Mouse (Mus musculus) layer of hippocampus, postnatal 14 days (tissue): ENCODE measurements around the gene Nuak2. TPM values are rescaled to one million over a fixed set of nuclear protein-coding genes. Genes with fewer than 3 reads are reported as not detected.

Experiments used
- DNase-seq, 2 experiments: peaks; one replicate each; pipeline ENCODE4 v3.0.0; 2021 to 2022; ENCODE audit warnings: low spot score in 2 of 2, mixed read lengths in 1 of 2
- total RNA-seq, 2 experiments: library from RNA; stranded (reverse); gene quantifications; 2 replicates each; pipeline ENCODE4 v1.2.3; 2021

Nuak2 gene
- total RNA-seq, 2 experiments from 2014 or later: 1.7 to 2.8 TPM

DNA sequence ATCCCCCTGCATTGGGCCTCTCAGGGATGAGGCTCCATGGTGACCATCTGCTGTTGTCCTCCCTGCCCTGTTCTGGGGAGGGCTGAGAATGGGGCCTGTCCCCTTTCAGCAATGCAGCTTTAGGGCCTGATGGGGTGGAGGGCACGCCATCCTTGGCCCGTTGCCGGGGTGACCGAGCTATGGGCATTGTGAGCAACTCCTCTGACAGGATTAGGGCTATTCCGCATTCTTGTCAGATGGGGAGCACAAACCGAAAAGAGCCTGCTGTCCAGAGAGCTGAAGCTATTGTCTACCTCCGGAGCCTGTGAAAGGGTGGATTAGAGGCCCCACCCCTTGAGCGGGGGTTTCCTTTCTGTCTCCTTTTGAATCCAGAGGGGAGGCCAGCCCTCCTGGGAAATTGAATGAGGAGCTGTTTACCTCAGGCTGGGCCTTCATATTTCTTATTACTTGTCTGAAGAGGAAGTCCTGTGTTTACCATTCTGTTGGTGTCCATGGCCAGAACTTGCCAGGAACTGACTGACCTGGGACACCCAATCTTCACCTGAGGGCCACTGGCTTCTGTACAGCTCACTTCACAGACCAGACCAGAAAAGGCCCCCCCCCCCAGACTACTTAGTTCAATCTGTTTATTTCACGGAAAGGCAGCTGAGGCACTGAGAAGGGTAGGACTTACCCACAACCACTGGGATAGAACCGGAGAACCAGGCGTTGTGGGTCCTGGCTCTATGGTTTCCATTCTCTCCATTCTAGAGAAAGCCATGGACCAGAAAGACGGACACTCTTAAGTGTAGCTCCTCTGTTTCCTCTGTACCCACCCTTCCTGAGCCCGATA, 7.0 kb downstream of the Nuak2 start:
- peak in 1 of 2 experiments; percentile 46 for DNase-seq

DNA sequence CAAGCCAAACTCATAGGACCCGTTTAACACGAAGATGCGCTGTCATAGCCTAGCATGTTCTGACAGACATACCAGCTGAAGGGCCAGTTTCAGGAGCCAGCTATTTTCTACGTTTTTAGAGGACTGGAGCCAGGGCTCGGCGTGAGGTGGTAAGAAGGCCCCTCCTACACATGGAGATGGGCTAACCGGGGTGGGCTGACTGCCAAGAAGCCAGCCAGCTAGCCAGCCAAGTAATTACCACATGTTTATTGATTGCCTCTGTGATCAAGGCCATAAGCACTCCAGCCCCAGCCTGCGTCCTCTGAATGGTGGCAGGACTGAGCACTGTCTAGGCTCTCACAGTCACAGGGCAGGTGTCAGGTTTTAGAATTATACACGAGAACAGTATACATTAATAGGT, 10.9 kb downstream of the Nuak2 start:
- no peak for DNase-seq

DNA sequence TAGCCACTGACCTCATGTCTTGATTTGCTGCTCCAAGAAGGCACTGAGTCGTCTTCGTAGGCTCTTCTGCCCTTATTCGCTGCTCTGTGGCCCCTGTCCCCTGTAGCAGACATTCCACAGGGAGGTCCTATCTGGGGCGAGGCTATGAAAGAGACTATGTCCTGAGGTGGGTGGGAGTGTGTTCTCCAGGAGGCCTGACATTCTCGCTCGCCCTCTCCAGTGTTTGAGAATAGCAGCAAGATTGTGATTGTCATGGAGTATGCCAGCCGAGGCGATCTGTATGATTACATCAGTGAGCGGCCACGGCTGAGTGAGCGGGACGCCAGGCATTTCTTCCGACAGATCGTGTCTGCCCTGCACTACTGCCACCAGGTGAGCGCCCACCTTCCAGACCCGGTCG, 11.6 kb downstream of the Nuak2 start:
- DNase-seq: no peak

DNA sequence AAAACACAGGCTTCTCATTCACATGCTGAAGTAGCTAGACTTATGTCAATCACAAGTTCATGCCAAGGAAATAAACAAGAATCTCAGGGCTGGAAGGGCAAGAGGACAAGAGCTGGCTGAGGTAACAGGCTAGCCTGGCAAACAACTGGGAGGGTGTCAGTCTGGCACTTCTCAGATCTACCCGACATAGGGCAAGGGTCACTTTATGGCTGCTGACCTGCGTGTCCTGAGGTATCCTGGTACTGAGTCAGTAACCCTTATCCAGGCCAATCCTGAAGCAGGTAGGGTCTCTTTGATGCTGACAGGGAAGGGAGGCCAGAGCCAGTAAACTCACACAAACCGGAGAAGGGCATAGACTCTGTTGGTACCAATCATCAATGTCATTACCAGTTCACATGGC, 12.6 kb downstream of the Nuak2 start:
- DNase-seq: no peak

DNA sequence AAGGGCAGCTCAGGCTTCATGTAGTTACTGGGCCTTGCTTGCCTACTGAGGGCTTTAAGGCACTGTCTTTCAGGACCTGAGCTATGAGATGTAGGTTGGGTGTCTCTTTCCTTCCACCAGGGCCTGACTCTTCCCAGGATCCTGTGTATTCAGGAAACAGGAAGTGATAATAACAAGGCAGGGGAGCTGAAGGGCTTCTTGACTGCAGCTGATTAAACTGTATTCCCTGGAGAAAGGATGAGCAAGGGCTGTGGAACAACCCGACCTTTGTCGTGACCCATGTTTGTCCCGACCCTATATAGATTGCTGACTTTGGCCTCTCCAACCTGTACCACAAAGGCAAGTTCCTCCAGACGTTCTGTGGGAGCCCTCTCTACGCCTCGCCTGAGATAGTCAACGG, 13.7 kb downstream of the Nuak2 start:
- DNase-seq: no peak

DNA sequence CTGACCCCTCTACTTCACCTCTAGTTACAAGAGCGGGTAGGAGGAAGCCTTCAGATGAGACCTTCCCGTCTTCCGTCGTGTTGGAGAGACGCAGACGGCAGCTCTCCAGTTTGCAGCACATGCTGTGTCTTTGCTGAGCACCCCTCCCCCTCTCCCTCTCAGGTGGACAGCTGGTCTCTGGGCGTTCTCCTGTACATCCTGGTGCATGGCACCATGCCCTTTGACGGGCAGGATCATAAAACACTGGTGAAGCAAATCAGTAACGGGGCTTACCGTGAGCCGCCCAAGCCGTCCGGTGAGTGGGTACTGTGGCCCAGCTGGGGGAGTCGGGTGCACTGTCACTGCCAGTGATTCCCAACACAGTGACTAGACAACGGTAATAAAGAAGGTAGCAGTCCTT, 14.5 kb downstream of the Nuak2 start:
- no peak for DNase-seq

DNA sequence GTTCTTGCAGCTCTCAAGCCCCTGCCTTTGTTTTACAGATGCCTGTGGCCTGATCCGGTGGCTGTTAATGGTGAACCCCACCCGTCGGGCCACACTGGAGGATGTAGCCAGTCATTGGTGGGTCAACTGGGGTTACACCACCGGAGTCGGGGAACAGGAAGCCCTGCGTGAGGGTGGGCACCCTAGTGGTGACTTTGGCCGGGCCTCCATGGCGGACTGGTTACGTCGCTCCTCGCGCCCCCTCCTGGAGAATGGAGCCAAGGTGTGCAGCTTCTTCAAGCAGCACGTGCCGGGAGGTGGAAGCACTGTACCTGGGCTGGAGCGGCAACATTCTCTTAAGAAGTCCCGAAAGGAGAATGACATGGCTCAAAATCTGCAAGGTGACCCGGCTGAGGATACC, 15.4 kb downstream of the Nuak2 start:
- DNase-seq: no peak

DNA sequence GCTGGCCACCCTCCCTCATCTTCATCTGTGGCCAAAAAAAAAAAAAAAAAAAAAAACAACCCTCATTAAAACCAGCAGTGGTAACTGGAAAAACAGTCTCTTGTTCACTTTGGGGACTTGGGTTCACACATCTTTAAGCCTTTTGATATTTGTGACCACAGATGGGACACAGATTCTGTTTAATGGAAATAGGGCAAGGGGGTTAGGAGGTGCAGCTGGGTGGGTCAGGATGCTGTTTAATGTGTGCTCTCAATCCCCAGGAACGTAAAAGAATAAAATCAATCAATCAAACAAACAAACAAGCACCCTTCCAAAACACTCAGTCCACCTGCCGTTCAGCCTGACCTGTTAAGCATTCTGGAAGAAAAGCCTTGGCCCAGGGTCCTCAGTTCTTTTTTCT, 17.3 kb downstream of the Nuak2 start:
- no peak for DNase-seq

DNA sequence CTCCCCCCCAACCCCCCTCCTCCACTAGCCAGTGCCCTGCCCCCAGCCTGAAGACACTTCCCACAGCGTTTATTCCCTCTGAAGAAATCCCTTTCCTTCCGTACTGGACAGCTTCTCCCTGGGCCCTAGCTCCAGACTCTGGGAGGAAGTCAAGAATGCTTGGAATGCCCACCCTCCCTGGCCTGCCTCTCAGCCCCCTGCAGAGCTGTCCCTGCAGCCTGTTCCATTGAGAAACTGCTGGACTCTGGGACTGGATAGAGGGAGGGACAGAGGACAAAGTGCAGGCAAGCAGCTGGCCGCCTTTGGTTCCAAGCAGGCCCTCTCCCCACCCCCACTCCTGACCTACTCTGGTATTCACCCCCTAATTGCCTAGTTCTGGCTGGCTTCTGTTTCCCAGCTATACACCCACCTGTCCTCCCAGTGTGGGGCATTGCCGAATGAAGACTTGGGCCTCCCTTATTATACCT, 17.8 kb downstream of the Nuak2 start:
- no peak for DNase-seq

DNA sequence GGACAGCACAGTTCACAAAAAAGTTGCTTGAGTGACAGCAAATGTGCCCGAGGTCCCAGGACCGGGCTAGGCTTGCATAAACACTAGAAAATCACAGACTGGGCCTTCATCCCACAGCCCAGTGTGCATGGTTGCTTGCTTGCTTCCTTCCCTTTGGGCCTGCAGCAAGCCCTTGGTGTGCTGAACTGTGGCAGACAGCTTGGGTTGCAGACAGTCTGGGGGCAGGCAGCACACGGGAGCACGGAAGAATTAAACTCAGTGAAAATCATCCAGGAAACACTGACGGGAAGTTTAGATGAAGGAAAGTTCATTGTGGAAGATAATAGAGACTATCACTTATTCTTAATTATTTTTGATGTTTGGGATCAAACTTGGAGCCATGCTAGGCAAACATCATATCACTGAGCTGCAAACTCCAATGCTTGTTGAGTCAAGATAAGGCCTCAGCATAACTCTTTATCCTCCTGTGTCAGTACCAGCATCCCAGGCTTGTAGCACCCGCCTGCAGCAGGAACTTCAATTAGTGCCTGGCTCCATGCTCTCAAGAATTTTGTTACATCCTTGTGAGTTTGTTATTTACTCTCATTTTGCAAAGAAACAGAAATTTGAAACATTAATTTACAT, 18.4 kb downstream of the Nuak2 start:
- DNase-seq: no peak

DNA sequence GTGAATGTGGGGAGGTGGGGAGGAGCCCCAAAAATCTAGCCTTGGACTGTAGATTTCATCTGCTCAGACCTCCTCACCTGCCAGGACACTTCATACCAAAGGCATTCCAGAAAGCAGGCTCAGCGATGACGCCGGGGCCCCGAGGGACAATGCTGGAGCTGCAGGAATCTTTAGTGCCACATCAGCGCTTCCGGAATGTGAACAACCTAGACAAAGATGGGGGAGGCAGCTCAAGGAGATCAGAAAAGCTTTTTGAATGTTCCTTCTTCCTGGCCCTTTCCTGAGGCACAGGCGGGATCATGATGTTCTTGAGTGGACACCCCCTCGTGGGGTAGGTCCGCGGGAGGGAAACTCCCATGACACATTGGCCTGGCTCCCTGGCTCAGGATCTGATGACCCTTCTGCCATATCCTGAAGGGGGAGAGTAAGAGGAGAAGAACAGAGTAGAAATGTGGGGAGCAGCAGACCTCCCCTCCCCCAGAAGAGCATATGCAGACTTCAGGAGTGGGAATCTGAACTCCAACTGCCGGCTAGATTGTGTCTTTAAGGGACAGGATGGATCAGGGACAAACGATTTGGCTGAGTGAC, 19.5 kb downstream of the Nuak2 start:
- no peak for DNase-seq

DNA sequence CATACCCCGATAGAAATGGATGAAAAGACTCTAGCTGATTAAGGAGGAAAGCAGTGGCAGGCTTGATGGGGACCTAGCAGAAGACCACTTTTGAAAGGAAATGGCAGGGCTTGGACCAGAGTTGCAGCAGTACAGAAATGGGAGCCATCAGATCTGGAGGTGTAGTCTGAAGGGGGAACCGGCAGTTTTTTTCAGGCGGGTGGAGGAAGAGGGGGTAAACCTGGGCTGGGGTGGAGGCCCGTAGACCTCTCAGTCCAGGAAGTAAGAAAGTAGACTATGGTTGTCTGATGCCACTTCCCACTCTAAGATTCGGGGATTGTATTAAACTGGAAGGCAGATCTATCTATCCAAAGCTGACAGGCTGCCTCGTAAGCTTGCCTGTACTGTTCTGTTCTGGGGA, 21.0 kb downstream of the Nuak2 start:
- DNase-seq: no peak

DNA sequence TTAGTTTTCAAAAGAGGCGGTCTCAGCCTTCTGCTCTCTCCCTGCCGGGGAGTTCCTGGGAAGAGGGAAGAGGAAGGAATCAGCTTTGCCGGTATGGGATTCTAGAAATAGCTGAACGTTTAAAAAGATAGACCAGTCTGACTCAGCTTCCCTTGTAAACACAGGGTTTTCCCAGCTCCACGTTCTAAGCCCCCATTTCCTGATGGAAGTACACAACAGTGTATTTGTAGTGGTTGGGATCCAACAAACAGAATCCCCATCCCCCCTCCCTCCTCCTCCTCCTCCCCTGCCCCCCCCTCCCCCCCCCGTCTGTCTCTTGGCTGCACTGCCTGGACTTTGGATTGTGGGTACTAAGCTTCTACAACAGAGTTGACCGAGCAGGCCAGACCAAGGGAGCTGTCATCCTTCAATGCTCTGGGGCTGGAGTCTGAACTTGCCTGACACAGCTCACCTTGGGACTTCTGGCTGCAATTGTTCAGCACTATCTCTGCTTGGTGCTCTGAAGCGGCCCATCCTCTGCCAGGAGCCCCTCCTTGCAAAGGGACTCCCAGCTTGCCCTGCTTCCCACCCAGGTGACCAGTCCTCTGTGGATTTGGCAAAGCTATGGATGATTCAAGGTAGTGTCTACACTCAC, 22.2 kb downstream of the Nuak2 start:
- no peak for DNase-seq

DNA sequence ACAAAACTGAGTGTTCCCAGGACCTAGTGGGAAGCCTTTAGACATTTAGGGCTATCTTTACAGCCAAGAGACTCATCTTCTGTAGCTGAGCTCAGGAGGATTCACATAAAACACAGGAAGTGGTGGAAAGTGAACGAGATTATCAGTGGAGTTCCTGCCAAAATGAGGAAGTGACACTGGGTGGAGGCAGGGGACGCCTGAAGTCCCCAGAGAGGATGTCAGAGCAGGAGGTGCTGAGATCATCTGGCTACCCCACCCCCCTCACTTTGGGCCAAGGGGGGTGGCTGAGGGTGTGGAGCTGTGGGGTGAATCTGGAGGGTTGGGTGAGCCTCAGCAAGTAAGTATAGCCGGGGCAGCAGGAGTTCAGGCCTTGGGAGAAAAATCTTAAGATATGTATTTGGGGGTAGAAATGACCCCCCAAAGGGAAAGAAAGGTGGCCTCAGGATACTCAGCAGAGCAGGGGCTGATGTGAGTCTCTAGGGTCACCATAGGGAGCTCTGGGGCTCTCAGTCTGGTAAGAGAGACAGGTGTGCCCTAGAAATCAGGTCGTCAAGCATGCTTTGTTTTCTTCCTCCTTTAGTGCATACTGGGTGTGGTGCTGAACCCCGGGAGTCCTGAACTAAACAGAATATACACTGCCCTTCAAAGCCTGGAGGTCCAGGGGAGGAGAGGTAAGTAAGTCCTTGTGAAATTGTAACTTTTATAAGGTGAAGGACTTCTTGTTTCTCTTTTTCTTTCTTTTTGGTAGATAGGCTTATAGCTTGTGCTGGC, 26.0 kb downstream of the Nuak2 start:
- DNase-seq: no peak

DNA sequence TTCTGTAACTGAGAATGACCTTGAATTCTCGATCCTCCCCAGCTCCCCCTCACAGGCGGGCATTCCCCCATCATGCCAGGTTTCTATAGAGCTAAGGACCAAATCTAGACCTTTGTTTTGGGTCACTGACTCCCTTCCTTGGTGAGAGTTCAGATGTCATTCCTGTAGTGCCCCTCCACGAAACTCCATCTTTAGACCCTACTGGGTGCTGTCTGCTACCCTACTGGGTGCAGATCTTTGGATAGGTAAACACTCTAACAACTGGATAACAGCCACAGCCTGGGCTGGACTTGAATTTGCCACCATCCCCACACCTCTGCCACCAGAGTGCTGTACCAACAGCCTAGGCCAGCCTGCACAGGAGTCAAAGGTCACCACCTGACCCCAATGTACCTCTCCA, 26.6 kb downstream of the Nuak2 start:
- no peak for DNase-seq

DNA sequence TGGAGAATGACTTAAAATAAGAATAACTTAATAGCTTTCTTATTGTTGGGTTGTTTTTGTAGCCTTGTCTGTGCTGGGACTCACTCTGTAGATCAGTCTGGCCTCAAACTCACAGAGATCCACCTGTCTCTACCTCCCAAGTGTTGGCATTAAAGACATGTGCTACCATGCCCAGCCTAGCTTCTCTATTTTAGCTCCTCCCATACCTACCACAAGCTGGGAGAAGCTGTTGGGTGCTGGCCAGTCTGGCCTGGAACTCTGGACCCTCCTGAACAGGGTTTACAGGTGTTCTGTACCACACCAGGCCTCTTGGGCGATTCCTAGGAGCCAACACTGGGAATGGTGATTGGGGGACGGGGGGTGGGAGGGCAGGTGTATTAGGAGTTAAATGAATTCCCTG, 27.3 kb downstream of the Nuak2 start:
- DNase-seq: no peak

DNA sequence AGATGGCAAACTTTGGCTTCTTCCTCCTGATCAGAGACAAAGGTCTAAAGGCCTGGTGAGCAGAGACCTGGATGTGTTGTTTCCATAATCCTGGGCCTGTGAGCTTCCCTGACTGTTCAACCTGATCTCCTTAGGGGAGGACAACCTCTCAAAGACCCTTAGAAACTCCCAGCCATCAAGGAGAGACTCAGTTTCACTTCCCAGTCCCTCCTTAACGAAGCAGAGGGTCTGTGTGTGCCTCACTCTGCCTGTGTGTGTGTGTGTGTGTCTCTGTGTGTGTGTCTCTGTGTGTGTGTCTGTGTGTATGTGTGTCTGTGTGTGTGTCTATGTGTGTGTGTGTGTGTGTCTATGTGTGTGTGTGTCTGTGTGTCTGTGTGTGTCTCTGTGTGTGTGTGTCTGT, 27.7 kb downstream of the Nuak2 start:
- no peak for DNase-seq

DNA sequence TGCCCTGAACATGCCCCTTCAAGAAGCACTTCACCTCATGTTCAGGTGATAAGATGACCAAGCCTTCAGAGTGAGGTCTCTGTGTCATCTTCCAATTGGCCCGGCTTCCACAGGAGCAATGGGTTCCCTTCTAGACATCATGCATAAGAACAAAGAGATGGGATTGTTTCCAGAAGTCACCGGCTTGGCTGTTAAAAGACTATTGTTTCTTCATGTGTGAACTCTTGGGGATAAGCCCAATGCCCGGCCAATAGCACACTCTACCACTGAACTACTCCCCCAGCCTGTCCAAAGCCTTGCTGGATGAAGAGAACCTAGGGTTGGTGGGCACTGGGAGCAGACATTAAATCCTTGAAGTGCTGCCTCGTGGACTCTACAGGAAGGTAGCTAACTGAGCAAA, 29.6 kb downstream of the Nuak2 start:
- no peak for DNase-seq

DNA sequence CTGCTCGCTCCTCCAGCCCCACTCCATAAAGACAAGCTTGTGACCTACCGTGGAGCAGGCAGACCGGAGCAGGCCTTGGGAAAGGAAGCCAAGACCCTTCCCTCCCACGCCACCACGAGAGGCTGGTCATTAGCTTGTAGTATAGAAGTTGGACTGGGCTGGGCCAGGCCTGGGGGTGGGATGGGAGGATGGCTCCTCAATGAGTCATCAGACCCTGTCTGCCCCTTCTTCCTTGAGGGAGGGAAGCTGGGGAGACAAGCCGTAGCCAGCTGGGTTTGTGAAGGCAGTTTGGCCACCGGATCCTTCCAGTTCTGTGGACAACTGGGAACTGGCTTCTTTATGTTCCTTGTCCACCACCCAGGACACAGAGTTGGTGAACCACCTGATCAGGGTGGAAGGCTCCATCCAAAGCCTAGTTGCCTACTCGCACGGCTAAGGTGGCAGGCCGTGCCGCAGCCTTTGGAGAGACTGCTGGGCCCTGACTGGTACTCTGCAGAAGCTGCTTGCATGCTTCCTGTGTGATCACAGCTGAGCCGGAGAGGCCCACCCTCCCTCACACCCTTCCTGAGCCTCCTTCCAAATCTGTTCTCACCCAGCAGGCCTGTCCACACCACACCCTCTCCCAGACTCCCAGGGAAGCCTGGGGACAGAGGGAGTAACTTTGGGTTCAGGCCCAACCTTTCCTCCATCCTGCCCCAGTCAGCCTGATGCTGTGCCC, 30.4 kb downstream of the Nuak2 start:
- no peak for DNase-seq

DNA sequence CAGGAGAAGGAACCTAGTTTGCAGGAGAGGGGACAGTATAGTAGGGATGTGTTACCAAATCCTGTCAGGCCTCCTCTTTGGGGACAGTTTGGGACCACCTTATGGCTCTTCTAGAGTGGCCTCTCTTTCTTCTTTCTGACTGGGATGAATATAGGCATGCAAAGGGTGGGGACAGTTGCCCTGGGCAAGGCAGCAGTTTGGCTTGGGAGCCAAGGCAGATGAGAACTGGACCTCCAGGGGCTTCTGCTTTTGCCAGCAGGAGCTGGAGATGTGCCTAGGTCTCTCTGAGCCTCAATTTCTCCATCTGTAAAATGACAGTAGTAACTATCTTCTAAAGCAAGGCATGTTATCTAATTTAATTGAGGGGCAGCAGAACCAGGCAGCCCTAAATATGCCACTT, 31.0 kb downstream of the Nuak2 start:
- no peak for DNase-seq

DNA sequence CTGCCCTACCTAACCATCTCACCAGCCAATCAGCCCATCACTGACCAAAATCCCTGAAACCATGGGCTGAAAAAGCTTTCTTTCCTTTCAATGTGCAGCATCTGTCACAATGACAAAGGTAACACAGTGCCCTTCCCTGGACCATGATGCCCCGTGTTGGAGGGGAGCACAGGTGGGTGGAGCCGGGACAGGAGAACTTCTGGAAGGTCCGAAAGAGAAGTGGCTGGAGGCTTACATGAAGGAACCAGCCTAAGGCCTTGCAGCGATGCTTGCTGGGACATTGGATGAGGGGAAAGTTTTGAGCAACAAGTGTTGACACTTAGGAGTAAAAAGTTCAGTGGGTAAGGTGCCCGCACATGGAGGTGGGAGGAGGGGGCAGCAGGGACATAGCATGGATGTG, 32.5 kb downstream of the Nuak2 start:
- DNase-seq: no peak
